Mouse (Mus musculus) neural tube, embryonic 15.5 days (tissue): ENCODE results near the gene Tgfb1i1. TPM values are rescaled to one million over a fixed set of nuclear protein-coding genes. Genes with fewer than 3 reads are reported as not detected.
A peak's percentile ranks its signal among the peaks of the same experiment; 100 is the strongest.

Experiments
- ATAC-seq: fragments of 200-750 bp; cut with Nextera tagmentation; 2 replicates; pipeline ENCODE4 v1.8.0; 2017; ENCODE audit warnings: mild to moderate bottlenecking, moderate TSS enrichment, moderate library complexity; ENCODE audit not compliant: low FRiP score
- H3K27ac ChIP-seq: fragments of 300-500 bp; sonication (generic); replicated peaks from 2 replicates; pipeline ENCODE4 v1.5.1; 2015; ENCODE audit warnings: mild to moderate bottlenecking, inconsistent platforms
- H3K27me3 ChIP-seq: fragments of 300-500 bp; sonication (generic); replicated peaks from 2 replicates; pipeline ENCODE4 v1.6.1; 2015; ENCODE audit warnings: inconsistent platforms
- H3K36me3 ChIP-seq: fragments of 300-500 bp; sonication (generic); 2 replicates; pipeline ENCODE4 v1.6.1; 2015; ENCODE audit warnings: inconsistent platforms
- H3K4me1 ChIP-seq: fragments of 300-500 bp; sonication (generic); 2 replicates; pipeline ENCODE4 v1.6.1; 2015; ENCODE audit warnings: inconsistent platforms
- H3K4me2 ChIP-seq: fragments of 300-500 bp; sonication (generic); 2 replicates; pipeline ENCODE4 v1.6.1; 2015; ENCODE audit warnings: inconsistent platforms, mild to moderate bottlenecking, moderate library complexity
- H3K4me3 ChIP-seq: fragments of 300-500 bp; sonication (generic); replicated peaks from 2 replicates; pipeline ENCODE4 v1.5.1; 2015; ENCODE audit warnings: mild to moderate bottlenecking, inconsistent platforms
- H3K9ac ChIP-seq: fragments of 300-500 bp; sonication (generic); replicated peaks from 2 replicates; pipeline ENCODE4 v1.6.1; 2015; ENCODE audit warnings: mild to moderate bottlenecking, inconsistent platforms
- H3K9me3 ChIP-seq: fragments of 300-500 bp; sonication (generic); replicated peaks from 2 replicates; pipeline ENCODE4 v1.6.1; 2016; ENCODE audit warnings: inconsistent platforms
- whole genome bisulfite sequencing: fragments of 180-500 bp; shearing (Covaris S2); methylation state at CpG from one replicate; pipeline ENCODE4 v1.1.7; 2015; ENCODE audit warnings: mixed read lengths; 5-methylcytosine and 5-hydroxymethylcytosine counted together
- microRNA-seq: library from miRNA; unstranded; fragments of <30 nt; microRNA quantifications from one replicate; pipeline ENCODE4, GENCODE M21; 2017
- polyA plus RNA-seq: library from polyadenylated mRNA; unstranded; fragments of >200 nt; fragmentation: Nextera tagmentation; extraction: Ambion mirVana; gene quantifications from 2 replicates; pipeline ENCODE4 v1.2.1, GENCODE M21; 2015

The Tgfb1i1 gene
- polyA plus RNA-seq, 1 experiment from 2014 or later = 28.4 TPM

- no peaks in the 10 kb centered on the region for H3K9me3 ChIP-seq
- 31% methylated on average over 10 of the region's 10 CpGs for WGBS
- peak overlapping the region; percentile 89 for H3K4me2 ChIP-seq
- peak overlapping the region; percentile 92 for H3K9ac ChIP-seq
- peak overlapping the region; percentile 94 for H3K4me3 ChIP-seq
- H3K27ac ChIP-seq = peak overlapping the region; percentile 82
- peaks cover 4% of the 10 kb centered on the region; the same call in 1 of the 2 replicates for H3K36me3 ChIP-seq
- H3K27me3 ChIP-seq = no peaks in the 10 kb centered on the region
- no peak for ATAC-seq
- H3K4me1 ChIP-seq = peaks cover 24% of the 10 kb centered on the region
Measured at GRCm38 (mm10) chr7:128297291-128297616, 50.6 kb downstream of the Tgfb1i1 start.

- Histone ChIP-seq H3K4me1 (peaks cover 24% of the 10 kb centered on the region), H3K9ac (peak within 1 kb of the TSS; percentile 92), H3K27ac (peak within 1 kb of the TSS; percentile 82), H3K27me3 (no peaks in the 10 kb centered on the region), H3K4me2 (peak within 1 kb of the TSS; percentile 89), H3K36me3 (no peaks in the 10 kb centered on the region; the same call in 1 of the 2 replicates), H3K4me3 (peak within 1 kb of the TSS; percentile 94), H3K9me3 (no peaks in the 10 kb centered on the region)
- ATAC-seq = peak; percentile 61
- WGBS = 2% methylated on average over 47 of the region's 47 CpGs
Measured at GRCm38 (mm10) chr7:128297617-128298480, 51.2 kb downstream of the Tgfb1i1 start, which contains the start of gene BC017158. TSS of gene BC017158 (minus strand) at chr7:128298170.

GRCm38 (mm10) chr7:128298481-128299342 is 52.1 kb downstream of the Tgfb1i1 start:
- H3K4me1 ChIP-seq = peaks cover 24% of the 10 kb centered on the region
- peak overlapping the region; percentile 82; the same call in 1 of the 2 replicates for H3K27ac ChIP-seq
- ATAC-seq = no peak
- WGBS = 72% methylated on average over 8 of the region's 8 CpGs
- no peak overlapping the region for H3K9ac ChIP-seq
- H3K4me3 ChIP-seq = peak overlapping the region; percentile 94
- H3K4me2 ChIP-seq = peak overlapping the region; percentile 89
- no peaks in the 10 kb centered on the region for H3K36me3 ChIP-seq
- no peaks in the 10 kb centered on the region for H3K9me3 ChIP-seq
- H3K27me3 ChIP-seq = no peaks in the 10 kb centered on the region

- H3K9me3 ChIP-seq = no peaks in the 10 kb centered on the region
- no peak overlapping the region for H3K4me3 ChIP-seq
- WGBS = 88% methylated on average over 3 of the region's 3 CpGs
- ATAC-seq = no peak
- H3K27ac ChIP-seq = no peak overlapping the region
- H3K4me2 ChIP-seq = no peak overlapping the region
- no peak overlapping the region for H3K9ac ChIP-seq
- no peaks in the 10 kb centered on the region for H3K36me3 ChIP-seq
- H3K27me3 ChIP-seq = no peaks in the 10 kb centered on the region
- H3K4me1 ChIP-seq = peaks cover 24% of the 10 kb centered on the region
Measured at GRCm38 (mm10) chr7:128300952-128301351, 54.3 kb downstream of the Tgfb1i1 start.

- 81% methylated on average over 3 of the region's 3 CpGs for WGBS
- H3K4me3 ChIP-seq = no peak overlapping the region
- H3K4me2 ChIP-seq = no peak overlapping the region
- no peaks in the 10 kb centered on the region for H3K27me3 ChIP-seq
- H3K27ac ChIP-seq = no peak overlapping the region
- H3K4me1 ChIP-seq = peaks cover 14% of the 10 kb centered on the region
- no peaks in the 10 kb centered on the region for H3K36me3 ChIP-seq
- no peaks in the 10 kb centered on the region for H3K9me3 ChIP-seq
- ATAC-seq = no peak
- no peak overlapping the region for H3K9ac ChIP-seq
Measured at GRCm38 (mm10) chr7:128302151-128302550, 55.5 kb downstream of the Tgfb1i1 start.

GRCm38 (mm10) chr7:128304198-128304597 is 57.6 kb downstream of the Tgfb1i1 start:
- no peaks in the 10 kb centered on the region for H3K9me3 ChIP-seq
- H3K4me1 ChIP-seq = no peaks in the 10 kb centered on the region
- no peaks in the 10 kb centered on the region for H3K36me3 ChIP-seq
- H3K27ac ChIP-seq = no peak overlapping the region
- no peak overlapping the region for H3K4me2 ChIP-seq
- WGBS = 66% methylated on average over 6 of the region's 6 CpGs
- ATAC-seq = no peak
- no peak overlapping the region for H3K9ac ChIP-seq
- no peaks in the 10 kb centered on the region for H3K27me3 ChIP-seq
- no peak overlapping the region for H3K4me3 ChIP-seq

GRCm38 (mm10) chr7:128304907-128305306 is 58.3 kb downstream of the Tgfb1i1 start:
- ATAC-seq = peak; percentile 86; the same call in 1 of the 2 replicates
- Histone ChIP-seq H3K9ac (no peak overlapping the region), H3K27ac (no peak overlapping the region), H3K27me3 (no peaks in the 10 kb centered on the region), H3K36me3 (no peaks in the 10 kb centered on the region), H3K4me1 (0 out of 2 replicates have a peak, but pooled peaks cover 2% of the 10 kb centered on the region), H3K4me3 (no peak overlapping the region), H3K4me2 (no peak overlapping the region), H3K9me3 (no peaks in the 10 kb centered on the region)
- WGBS = 6% methylated on average over 5 of the region's 5 CpGs

Small RNA genes within 50 kb of the gene (microRNA-seq; reads per million reads assigned to microRNA genes)
- gene Mir3103 = not detected

Other genes starting within 250 kb of the Tgfb1i1 start
- gene Trim72, start 242.9 kb upstream of the Tgfb1i1 start, polyA plus RNA-seq = 0.31 and 0.40 TPM in 2 replicates
- 1.2 and 1.7 TPM in 2 replicates for gene Itgam, start 184.2 kb upstream of the Tgfb1i1 start, polyA plus RNA-seq
- not detected in 2 replicates for gene Gm49368, start 184.1 kb upstream of the Tgfb1i1 start, polyA plus RNA-seq
- 0.08 and 0.19 TPM in 2 replicates for gene Itgax, start 117.3 kb upstream of the Tgfb1i1 start, polyA plus RNA-seq
- 0.04 and 0.23 TPM in 2 replicates for gene Itgad, start 92.4 kb upstream of the Tgfb1i1 start, polyA plus RNA-seq
- gene Cox6a2, start 40.4 kb upstream of the Tgfb1i1 start, polyA plus RNA-seq = 4.3 and 8.2 TPM in 2 replicates
- 13.8 and 14.0 TPM in 2 replicates for gene Armc5, start 9.5 kb upstream of the Tgfb1i1 start, polyA plus RNA-seq
- 6.4 and 6.6 TPM in 2 replicates for gene 9130023H24Rik, start 8.8 kb upstream of the Tgfb1i1 start, polyA plus RNA-seq
- 0.10 TPM in 1 of 2 replicates, not detected in the other for gene Slc5a2, start 18.8 kb downstream of the Tgfb1i1 start, polyA plus RNA-seq
- 22.7 and 25.7 TPM in 2 replicates for gene BC017158, start 51.4 kb downstream of the Tgfb1i1 start, polyA plus RNA-seq
- 52.9 and 60.1 TPM in 2 replicates for gene Rgs10, start 171.9 kb downstream of the Tgfb1i1 start, polyA plus RNA-seq
- gene Tial1, start 214.9 kb downstream of the Tgfb1i1 start, polyA plus RNA-seq = 26.3 and 26.9 TPM in 2 replicates